Mouse (Mus musculus) G1E-ER4 (cell line): ENCODE data around the gene Zfp771. TPM values are rescaled to one million over a fixed set of nuclear protein-coding genes. Genes with fewer than 3 reads are reported as not detected.

Experiments
- GATA1 ChIP-seq: IDR thresholded peaks from one replicate; pipeline ENCODE4 v1.8.0; 2012; ENCODE audit warnings: low read length, inconsistent platforms
- polyA plus RNA-seq: library from polyadenylated mRNA; stranded (reverse); fragments of >175 nt; gene quantifications from 2 replicates; pipeline ENCODE4 v1.2.3, GENCODE M21; 2012

Gene Zfp771
- polyA plus RNA-seq, 1 experiment: 115 TPM

- no peak for TF ChIP-seq GATA1
Observed at GRCm38 (mm10) chr7:127213930-127214329, 30.1 kb upstream of the Zfp771 start.

GRCm38 (mm10) chr7:127214521-127214920 lies 29.6 kb upstream of the Zfp771 start:
- no peak for TF ChIP-seq GATA1

GRCm38 (mm10) chr7:127214981-127215871 lies 28.8 kb upstream of the Zfp771 start:
- no peak for TF ChIP-seq GATA1

GRCm38 (mm10) chr7:127216307-127216706 lies 27.8 kb upstream of the Zfp771 start:
- no peak for TF ChIP-seq GATA1

GRCm38 (mm10) chr7:127217475-127217874 lies 26.6 kb upstream of the Zfp771 start:
- TF ChIP-seq GATA1: no peak

GRCm38 (mm10) chr7:127217901-127218642 lies 26.0 kb upstream of the Zfp771 start:
- TF ChIP-seq GATA1: no peak

- no peak for TF ChIP-seq GATA1
Observed at GRCm38 (mm10) chr7:127218670-127219069, 25.4 kb upstream of the Zfp771 start.

- TF ChIP-seq GATA1: no peak
Observed at GRCm38 (mm10) chr7:127220440-127220839, 23.6 kb upstream of the Zfp771 start.

GRCm38 (mm10) chr7:127223106-127223505 lies 21.0 kb upstream of the Zfp771 start:
- no peak for TF ChIP-seq GATA1

- no peak for TF ChIP-seq GATA1
Observed at GRCm38 (mm10) chr7:127223515-127224478, 20.3 kb upstream of the Zfp771 start.

GRCm38 (mm10) chr7:127224616-127225015 lies 19.5 kb upstream of the Zfp771 start:
- no peak for TF ChIP-seq GATA1

GRCm38 (mm10) chr7:127225147-127225995 lies 18.7 kb upstream of the Zfp771 start:
- no peak for TF ChIP-seq GATA1

- no peak for TF ChIP-seq GATA1
Observed at GRCm38 (mm10) chr7:127228615-127229303, 15.3 kb upstream of the Zfp771 start.

GRCm38 (mm10) chr7:127231376-127231775 lies 12.7 kb upstream of the Zfp771 start:
- no peak for TF ChIP-seq GATA1
